Mouse (Mus musculus): ENCODE data around the gene Bcl2l2.

Bcl2l2 gene

GRCm38 (mm10) chr14:54883154-54884021 is at the start of gene Bcl2l2, which contains the start of gene Gm20521:
TSS of gene Bcl2l2 (plus strand) at chr14:54883377.
TSS of gene Gm20521 (plus strand) at chr14:54883441.
- no peak for DNase-seq (ENCODE audit: low read depth, low spot score)

- no peak for DNase-seq (ENCODE audit: low read depth, low spot score)
Measured at GRCm38 (mm10) chr14:54843461-54843860, 39.7 kb upstream of the Bcl2l2 start.

- DNase-seq (ENCODE audit: low read depth, low spot score) = no peak
Measured at GRCm38 (mm10) chr14:54855726-54856125, 27.5 kb upstream of the Bcl2l2 start.

GRCm38 (mm10) chr14:54856703-54857102 is 26.5 kb upstream of the Bcl2l2 start:
- no peak for DNase-seq (ENCODE audit: low read depth, low spot score)

- DNase-seq (ENCODE audit: low read depth, low spot score) = no peak
Measured at GRCm38 (mm10) chr14:54857891-54858290, 25.3 kb upstream of the Bcl2l2 start.

- DNase-seq (ENCODE audit: low read depth, low spot score) = no peak
Measured at GRCm38 (mm10) chr14:54860511-54860910, 22.7 kb upstream of the Bcl2l2 start.

GRCm38 (mm10) chr14:54863501-54864312 is 19.5 kb upstream of the Bcl2l2 start:
- peak; percentile 72 for DNase-seq (ENCODE audit: low read depth, low spot score)

GRCm38 (mm10) chr14:54864313-54865036 is 18.7 kb upstream of the Bcl2l2 start:
- DNase-seq (ENCODE audit: low read depth, low spot score) = peak; percentile 20

GRCm38 (mm10) chr14:54865626-54866025 is 17.6 kb upstream of the Bcl2l2 start:
- no peak for DNase-seq (ENCODE audit: low read depth, low spot score)

GRCm38 (mm10) chr14:54866268-54866667 is 16.9 kb upstream of the Bcl2l2 start:
- no peak for DNase-seq (ENCODE audit: low read depth, low spot score)

GRCm38 (mm10) chr14:54866936-54867335 is 16.2 kb upstream of the Bcl2l2 start:
- DNase-seq (ENCODE audit: low read depth, low spot score) = no peak

GRCm38 (mm10) chr14:54868026-54868425 is 15.2 kb upstream of the Bcl2l2 start:
- DNase-seq (ENCODE audit: low read depth, low spot score) = no peak

GRCm38 (mm10) chr14:54870861-54871260 is 12.3 kb upstream of the Bcl2l2 start, which contains the start of gene Homez:
TSS of gene Homez (minus strand) at chr14:54870961.
- no peak for DNase-seq (ENCODE audit: low read depth, low spot score)

- DNase-seq (ENCODE audit: low read depth, low spot score) = no peak
Measured at GRCm38 (mm10) chr14:54874165-54874564, 9.0 kb upstream of the Bcl2l2 start.

GRCm38 (mm10) chr14:54875844-54876538 is 7.2 kb upstream of the Bcl2l2 start:
- no peak for DNase-seq (ENCODE audit: low read depth, low spot score)

GRCm38 (mm10) chr14:54876539-54877047 is 6.6 kb upstream of the Bcl2l2 start:
- DNase-seq (ENCODE audit: low read depth, low spot score) = peak; percentile 68

- no peak for DNase-seq (ENCODE audit: low read depth, low spot score)
Measured at GRCm38 (mm10) chr14:54877048-54877715, 6.0 kb upstream of the Bcl2l2 start, which contains the start of gene Ppp1r3e. TSS of gene Ppp1r3e (minus strand) at chr14:54877550.

GRCm38 (mm10) chr14:54884022-54884712 is 990 bp downstream of the Bcl2l2 start:
- no peak for DNase-seq (ENCODE audit: low read depth, low spot score)

GRCm38 (mm10) chr14:54885309-54885708 is 2.1 kb downstream of the Bcl2l2 start:
- DNase-seq (ENCODE audit: low read depth, low spot score) = no peak

GRCm38 (mm10) chr14:54892200-54892599 is 9.0 kb downstream of the Bcl2l2 start, which contains the start of gene Pabpn1:
TSS of gene Pabpn1 (plus strand) at chr14:54892500.
- DNase-seq (ENCODE audit: low read depth, low spot score) = no peak

Measured in c-Kit-negative CD71-positive TER-119-positive erythroid progenitor cells, embryonic 14.5 days (primary cell).